Mouse (Mus musculus): ENCODE measurements around the gene Tdrd7. TPM values are rescaled to one million over a fixed set of nuclear protein-coding genes. Genes with fewer than 3 reads are reported as not detected.

The Tdrd7 gene
- total RNA-seq, 1 experiment from 2014 or later: 58.1 TPM

DNA sequence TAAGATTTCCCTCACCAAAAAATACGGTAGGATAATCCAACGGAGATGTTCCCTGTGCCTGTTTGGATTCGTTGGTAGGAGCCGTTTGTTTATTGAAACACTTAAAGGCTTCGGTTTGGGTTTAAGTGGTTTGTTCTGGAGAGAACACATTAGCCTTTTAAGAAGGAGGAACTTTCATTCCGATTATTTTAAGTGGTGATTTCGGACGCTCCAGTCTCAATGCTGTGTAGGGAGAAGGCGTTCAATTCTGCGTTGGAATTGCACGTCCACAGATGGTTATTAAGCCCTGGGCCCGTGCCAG lies 73.4 kb downstream of the Tdrd7 start:
- ATAC-seq (replicated peaks; ENCODE audit: insufficient number of reproducible peaks, low FRiP score, low TSS enrichment, poor library complexity, severe bottlenecking): no peak

DNA sequence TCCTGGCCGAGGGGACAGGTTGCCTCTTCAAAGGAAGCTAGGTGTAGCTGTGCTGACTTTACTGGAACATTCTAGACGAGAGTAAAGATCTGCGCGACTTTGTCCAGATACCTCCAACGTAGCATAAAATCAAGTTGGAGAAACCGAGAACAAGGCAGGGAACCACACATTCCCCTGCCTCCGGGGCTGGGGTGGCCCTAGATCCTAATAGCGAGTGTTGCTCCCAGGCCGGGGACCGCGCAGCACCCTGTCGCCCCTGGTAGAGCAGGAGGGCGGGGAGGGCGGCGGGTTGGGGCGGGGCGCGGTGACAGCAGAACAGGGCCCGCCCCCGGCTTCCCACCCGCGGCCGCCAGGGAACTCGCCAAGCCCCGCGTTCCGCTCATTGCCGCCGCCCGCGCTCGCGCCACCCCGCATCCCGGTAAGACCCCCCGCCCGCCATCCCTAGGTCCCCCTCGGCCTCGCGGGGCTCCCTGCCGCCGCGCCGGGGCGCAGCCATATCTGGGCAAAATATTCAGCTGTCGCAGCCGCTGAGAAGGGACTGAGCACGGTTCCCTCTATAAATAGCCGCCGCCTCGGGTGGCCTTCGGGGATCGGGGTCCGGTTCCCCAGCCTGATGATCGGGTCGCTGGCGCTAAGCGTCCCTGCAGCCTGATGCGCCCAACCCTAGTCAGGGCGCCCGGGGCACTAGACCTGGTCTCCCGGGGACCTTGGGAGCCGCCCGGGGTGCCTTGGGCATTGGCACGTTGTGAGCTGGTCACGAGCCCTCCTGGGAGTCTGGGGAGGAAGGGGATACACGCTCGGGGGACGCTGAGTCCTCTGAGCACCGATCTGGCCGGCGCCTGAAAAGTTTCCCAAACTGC lies 74.0 kb downstream of the Tdrd7 start, which contains the start of gene Tmod1:
Gene Tmod1 (plus strand): TSS at position 44 of the 860 bp plus-strand sequence.
- ATAC-seq (replicated peaks; ENCODE audit: insufficient number of reproducible peaks, low FRiP score, low TSS enrichment, poor library complexity, severe bottlenecking): no peak

DNA sequence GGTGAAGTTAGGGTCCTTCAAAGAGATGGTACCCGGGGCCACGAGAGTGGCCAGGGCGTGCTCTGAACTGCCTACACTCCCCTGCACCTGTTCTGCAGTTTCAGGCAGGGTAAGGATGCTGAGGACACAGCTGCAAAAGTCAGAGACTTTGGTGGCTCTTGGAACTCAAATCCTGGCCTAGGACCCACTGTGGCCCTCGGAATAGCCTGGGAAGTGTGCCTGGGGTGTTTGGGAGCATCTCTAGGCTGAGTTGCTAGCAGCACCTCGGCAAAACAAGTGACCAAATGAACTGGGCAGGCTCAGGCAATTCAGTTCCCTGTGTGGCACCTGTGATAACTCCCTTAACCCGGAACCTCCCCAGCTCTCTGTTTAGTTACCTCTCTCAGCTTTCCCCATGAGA lies 74.8 kb downstream of the Tdrd7 start:
- no peak for ATAC-seq (replicated peaks; ENCODE audit: insufficient number of reproducible peaks, low FRiP score, low TSS enrichment, poor library complexity, severe bottlenecking)

DNA sequence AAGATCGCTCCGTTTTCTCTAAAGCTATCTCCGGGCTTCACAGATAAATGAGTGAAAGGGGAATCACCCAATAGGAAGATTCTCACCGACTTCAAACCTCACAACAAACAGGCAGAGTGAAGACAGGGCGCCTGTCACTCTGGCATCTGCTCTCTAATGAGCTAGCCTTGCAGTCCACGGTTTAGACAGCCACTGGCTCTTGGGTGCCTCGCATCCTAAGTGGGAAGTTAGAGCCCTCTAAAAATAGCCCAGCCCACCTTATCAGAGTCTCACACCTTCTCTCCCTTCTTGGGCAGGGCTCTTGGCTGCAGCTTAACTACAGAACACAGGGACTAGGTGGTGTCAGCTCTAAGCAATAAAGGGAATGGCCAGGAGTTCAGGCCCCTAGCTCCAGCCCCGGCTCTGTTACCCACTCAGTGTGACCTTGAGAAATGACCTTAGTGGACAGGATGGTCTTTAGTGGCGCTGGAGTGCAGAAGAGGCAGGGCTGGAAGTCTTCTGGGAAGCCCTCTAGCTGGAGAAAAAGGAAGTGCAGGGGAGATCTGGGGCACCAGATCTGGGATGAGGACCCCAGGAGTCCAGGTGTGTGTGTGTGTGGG lies 75.6 kb downstream of the Tdrd7 start:
- no peak for ATAC-seq (replicated peaks; ENCODE audit: insufficient number of reproducible peaks, low FRiP score, low TSS enrichment, poor library complexity, severe bottlenecking)

DNA sequence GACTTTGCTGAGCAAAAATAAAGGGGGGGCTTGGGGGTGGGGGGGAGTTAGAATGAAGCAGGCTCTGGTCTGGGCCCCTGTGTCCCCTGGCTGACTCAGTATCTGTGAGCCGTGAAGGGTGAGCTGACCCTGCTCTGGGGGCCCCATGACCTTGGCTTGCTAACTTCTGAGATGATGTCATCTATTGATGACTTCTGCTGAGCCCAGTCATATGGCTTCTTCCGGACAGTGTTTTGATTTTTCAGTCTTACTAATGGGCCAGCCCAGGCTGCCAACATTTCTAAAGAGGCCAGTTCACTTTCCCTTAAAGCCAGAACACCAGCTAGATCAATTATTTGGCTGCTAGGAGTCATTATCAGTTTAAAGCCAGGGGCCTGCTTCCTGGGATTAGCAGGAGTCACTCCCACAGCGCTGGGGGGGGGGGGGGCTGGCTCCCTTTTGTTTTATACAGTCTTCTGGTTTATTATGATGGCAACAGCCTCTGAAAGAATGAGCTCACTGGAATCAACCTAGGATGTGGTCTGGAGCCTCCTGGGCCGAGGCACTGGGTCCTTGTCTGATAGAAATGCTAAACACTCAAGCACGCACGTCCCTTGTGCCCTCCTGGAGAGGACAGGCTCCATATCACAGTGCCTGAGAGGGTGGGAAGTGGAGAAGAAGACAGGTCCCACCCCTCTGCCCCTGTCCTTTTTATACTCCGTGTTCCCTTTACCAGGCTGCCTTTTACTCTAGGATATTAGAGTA lies 76.8 kb downstream of the Tdrd7 start:
- ATAC-seq (replicated peaks; ENCODE audit: insufficient number of reproducible peaks, low FRiP score, low TSS enrichment, poor library complexity, severe bottlenecking): no peak

DNA sequence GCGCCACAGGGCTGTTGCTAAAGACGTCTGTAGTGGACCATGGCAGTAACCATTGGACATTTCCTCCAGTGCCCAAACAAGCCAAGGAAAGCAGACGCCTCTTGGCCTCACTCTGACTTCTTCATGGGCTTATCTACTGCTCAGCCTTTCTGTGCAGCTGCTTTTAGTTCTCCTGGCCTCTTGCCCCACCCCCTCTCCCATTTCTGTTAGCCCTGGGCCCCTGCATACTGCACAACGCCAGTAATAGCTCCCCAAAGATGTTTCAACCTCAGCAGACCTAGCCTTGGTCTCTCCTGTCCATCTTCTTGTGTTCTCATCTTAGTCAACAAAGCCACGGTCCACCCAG lies 77.3 kb downstream of the Tdrd7 start:
- no peak for ATAC-seq (replicated peaks; ENCODE audit: insufficient number of reproducible peaks, low FRiP score, low TSS enrichment, poor library complexity, severe bottlenecking)

DNA sequence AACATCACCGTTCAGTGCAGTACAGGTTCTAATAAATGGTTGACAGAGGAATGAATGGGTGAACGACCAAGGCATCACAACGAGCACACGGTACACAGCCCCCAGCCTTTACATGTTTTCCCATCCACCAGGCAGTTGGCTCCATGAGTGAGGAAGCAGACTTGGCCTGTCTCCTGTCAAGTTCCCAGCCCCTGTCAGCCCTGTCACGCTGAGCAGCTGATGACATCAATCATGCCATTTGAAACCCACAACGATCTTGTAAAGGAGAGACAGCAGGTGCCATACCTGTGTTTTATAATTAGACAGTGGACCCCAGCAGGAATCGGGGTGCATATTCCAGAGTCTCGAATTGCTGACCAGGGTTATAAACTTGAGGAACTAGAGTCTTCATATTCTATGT lies 78.2 kb downstream of the Tdrd7 start:
- ATAC-seq (replicated peaks; ENCODE audit: insufficient number of reproducible peaks, low FRiP score, low TSS enrichment, poor library complexity, severe bottlenecking): no peak

DNA sequence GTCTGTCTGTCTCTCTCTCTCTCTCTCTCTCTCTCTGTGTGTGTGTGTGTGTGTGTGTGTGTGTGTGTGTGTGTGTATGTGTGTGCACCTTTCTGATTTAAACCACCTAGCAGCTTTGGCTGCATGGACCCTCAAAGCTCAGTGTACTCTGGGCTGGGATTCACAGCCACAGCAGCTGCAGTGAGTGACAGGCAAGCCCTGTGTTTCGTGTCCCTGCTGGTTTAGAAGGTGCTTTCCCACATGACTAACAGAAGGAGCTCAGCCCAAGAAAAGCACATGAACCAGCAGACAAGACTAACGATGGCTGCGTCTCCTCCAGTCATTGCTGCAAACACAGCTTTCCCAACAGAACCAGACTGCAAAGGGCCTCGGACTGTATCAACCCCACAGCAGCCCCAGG lies 82.8 kb downstream of the Tdrd7 start:
- ATAC-seq (replicated peaks; ENCODE audit: insufficient number of reproducible peaks, low FRiP score, low TSS enrichment, poor library complexity, severe bottlenecking): no peak

DNA sequence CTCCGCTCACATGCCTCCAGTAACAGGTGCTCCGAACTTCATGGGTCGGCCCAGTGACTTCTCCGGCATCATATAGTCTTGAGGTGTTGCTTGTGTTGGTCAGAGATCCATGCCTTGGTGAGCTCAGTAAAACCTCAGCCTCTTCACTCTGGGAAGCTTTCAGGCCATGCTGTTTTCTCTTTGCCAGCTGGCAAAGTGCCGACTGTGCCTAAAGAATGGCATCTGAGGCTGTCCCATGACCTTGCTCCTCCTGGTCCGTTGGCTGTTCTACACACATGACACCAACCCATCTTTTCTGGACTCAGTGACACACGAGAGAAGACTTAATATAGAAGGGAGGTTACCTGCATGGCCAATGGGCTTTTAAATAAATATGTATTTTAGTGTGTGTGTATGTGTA lies 83.3 kb downstream of the Tdrd7 start:
- no peak for ATAC-seq (replicated peaks; ENCODE audit: insufficient number of reproducible peaks, low FRiP score, low TSS enrichment, poor library complexity, severe bottlenecking)

DNA sequence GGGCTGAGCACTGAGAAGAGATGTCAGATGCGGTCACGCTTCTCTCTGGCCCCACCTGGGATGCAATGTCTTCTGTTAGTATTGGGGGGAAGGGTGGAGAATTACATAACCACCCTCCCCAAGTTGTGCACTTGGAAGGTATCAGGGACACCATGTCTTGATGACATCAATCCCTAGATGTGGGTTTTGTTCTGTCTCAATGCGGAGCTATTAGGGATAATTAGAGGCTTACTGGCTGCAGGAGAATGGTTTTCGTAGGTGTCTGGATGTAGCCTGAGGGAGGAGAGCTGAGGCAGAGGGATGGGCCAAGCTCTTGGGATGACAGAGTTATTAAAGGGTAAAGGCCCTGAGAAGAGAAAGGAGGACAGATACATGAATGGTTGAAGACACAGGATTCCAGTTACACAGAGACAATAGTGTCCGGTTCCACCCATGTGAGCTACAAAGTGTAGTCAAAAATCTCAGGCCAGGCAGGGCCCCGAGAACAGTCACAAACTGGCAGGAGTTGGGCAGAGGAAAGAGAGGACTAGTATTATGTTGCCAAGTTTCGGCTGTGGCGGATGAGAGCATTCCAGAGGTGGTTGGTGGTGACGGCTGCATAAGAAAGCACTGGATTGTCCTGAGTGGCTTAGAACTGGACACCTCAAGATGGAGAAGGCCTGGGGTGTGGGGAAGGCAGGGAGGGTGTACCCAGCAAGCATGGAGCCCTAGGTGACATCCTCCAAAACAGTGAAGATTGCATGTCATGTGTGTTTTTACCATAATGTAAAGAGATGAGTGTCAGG lies 88.4 kb downstream of the Tdrd7 start:
- no peak for ATAC-seq (replicated peaks; ENCODE audit: insufficient number of reproducible peaks, low FRiP score, low TSS enrichment, poor library complexity, severe bottlenecking)

DNA sequence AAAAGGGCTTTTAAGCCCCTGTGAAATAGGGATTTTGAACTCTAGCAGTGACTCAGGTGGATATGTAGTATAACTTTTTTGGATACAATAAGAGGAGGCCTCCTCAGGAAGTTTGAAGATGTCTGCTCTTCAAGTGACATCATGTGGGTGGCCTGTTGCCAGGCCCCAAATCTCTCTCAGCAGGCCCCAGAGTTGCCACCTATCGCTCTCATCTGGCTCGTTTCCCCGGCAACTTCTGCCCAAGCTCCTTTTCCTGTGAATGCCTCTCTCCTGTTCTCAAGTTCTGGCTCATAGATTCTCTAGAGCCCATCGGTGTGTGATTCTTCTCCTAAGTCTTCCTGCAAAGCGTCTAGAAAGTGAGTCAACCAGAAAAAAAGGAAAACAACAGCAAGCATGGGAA lies 91.0 kb downstream of the Tdrd7 start:
- ATAC-seq (replicated peaks; ENCODE audit: insufficient number of reproducible peaks, low FRiP score, low TSS enrichment, poor library complexity, severe bottlenecking): no peak

DNA sequence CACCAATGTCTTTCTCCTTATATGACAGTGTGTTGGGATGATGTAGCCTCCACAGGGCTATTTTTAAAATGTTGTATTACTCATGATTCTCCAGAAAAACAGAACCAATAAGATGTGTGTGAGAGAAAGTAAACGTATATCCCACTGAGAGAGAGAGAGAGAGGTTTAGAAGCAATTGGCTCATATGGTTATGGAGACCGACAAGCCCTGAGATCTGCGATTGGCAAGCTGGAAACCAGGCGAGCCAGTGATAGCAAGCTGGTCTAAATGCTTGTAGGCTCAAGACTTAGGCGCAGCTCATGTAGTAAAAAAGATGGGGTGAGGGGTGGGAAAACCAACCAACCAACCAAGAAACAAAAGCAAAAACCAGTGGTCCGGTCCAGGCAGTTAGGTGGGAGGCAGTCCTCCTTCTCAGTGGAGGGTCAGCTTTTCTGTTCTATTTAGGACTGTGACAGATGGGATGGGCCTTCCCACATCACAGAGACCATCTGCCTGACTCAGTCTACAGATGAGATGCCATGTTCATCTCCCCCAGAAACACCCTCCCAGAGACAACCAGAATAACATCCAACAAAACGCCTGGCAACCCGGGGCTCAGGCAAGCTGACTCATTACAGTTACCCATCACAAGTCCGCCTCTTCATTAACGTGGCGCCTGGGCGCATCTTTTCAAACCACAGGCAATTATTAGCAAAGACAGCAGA lies 96.3 kb downstream of the Tdrd7 start:
- no peak for ATAC-seq (replicated peaks; ENCODE audit: insufficient number of reproducible peaks, low FRiP score, low TSS enrichment, poor library complexity, severe bottlenecking)

DNA sequence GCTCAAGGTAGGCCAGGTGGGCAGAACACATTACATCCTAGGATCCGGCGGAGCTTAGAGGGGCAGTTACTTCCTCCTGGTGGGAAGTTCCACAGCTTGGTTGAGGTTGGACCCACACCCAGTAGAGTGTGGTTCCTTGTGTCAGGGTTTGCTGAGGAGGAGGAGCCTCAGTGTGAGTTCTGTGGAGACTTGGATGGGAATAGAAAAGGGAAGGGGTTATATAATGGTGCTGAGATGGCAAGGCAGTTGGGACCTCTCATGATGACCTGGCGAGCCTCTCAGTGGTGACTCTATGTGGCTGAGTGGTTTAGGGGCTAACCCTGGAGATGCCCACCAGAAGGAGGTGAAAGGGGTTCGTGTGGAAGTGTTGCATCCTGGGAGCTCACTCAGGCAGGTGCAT lies 98.7 kb downstream of the Tdrd7 start:
- ATAC-seq (replicated peaks; ENCODE audit: insufficient number of reproducible peaks, low FRiP score, low TSS enrichment, poor library complexity, severe bottlenecking): no peak

DNA sequence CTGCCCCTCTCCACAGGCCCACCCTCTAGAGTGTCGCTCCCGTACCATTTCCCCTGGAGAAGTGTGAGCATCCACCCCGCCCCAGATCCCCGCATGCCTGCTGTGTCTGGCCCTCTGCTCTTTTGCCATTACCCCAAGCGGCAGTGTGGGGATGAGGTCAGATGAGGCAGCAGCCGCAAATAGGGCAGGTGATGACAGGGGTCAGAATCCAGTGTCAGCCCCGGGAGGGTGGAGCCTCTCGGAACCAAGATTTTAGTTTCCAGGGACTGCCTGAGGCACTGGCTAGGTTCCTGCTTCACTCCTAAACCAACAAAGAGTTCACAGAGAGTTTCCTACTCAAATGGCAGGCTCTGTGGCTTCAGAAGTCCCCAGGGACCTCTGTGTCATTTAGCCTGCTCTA lies 99.1 kb downstream of the Tdrd7 start:
- no peak for ATAC-seq (replicated peaks; ENCODE audit: insufficient number of reproducible peaks, low FRiP score, low TSS enrichment, poor library complexity, severe bottlenecking)

DNA sequence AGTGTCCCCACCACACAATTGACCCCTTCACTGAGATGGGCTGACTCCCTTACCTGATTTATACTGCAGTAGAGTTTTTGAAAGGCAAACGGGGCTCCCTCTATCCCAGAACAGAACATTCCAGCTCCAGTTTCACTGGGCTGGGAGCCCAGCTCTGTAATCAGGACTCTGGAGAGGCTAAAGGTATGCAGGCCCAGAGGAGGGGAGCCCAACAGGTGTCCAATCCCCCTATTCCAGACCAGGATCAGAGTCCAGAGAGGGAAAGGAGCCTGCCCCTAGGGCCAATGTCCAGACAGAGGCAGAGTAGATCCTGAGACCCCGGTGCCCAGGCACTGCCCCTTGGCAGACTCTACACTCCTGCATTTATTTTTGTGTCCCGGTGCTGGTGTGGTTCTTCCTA lies 99.8 kb downstream of the Tdrd7 start:
- no peak for ATAC-seq (replicated peaks; ENCODE audit: insufficient number of reproducible peaks, low FRiP score, low TSS enrichment, poor library complexity, severe bottlenecking)

DNA sequence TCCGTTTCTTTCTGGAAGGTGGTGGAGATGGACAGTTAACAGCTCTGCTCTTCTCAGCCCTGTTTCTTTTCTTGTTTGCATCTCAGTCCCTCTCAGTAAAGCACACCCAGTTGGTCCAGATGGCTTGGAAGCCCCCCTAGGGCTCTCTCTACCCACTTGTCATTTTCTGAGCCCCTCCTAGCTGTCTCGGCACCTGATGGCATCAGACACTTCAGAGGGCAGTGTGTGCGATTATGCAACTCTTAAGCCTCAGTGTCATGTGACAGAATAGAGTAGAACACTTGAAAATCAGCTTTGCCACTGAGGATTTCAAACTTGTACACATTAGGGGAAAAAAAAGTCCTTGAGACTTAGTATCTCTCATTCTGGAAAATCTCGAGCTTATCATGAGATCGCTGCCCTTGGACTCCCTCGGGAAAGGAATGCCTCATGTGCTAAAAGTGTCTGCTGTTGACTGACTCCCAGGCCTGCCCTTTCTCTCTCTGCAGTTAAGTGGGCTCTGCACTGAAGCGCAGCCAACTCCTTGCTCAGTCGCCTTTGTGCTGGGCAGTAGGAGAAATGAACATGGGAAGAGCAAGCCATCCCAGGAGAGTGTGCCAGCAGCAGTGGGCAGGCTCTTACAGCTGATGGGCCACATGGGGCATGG lies 100.7 kb downstream of the Tdrd7 start:
- ATAC-seq (replicated peaks; ENCODE audit: insufficient number of reproducible peaks, low FRiP score, low TSS enrichment, poor library complexity, severe bottlenecking): no peak

DNA sequence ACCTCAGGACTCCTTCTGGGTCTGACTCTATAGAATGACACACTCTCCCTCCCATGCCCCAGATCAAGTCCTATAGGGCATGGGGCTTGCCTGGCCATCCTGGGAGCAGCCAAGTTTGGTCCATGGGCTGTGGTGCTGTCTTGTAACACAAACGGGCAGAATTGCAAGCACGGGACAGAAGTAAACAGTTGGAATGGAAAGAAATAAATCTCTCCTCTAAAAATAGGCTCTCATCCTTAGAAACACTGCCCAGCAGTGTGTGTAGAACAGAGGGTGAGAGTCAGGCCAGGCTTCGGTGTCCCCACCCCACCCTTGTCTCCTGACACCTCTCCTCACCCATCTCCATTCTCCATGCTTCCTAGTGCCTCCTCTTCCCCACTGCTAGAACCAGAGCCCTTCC lies 102.9 kb downstream of the Tdrd7 start:
- ATAC-seq (replicated peaks; ENCODE audit: insufficient number of reproducible peaks, low FRiP score, low TSS enrichment, poor library complexity, severe bottlenecking): no peak

DNA sequence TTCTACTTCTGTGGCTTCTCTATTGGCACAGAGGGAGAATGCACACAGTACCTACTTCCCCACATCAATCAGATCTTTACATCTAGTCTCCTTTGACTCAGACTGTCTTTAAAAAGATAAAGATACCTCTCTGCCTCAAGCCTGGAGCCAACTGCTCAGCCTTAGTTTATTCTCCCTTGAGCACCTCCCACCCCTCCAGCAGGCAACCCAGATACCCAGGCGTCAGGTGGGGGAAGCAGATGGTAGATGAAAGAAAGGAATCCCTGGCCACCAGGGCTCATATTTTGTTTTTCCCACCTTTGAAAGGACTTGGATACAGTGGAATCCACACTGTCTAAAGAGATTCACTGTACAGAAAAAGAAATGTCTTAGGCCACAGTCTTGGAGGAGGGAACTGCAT lies 103.4 kb downstream of the Tdrd7 start:
- no peak for ATAC-seq (replicated peaks; ENCODE audit: insufficient number of reproducible peaks, low FRiP score, low TSS enrichment, poor library complexity, severe bottlenecking)

All from monocyte, adult 5-6 weeks (primary cell).